Mouse (Mus musculus): ENCODE data around the gene Tsc22d2.

Gene Tsc22d2

GRCm38 (mm10) chr3:58414234-58414938, at the start of gene Tsc22d2:
Gene Tsc22d2 (plus strand): TSS chr3:58414715.
- DNase-seq = peak; percentile 93

DNA sequence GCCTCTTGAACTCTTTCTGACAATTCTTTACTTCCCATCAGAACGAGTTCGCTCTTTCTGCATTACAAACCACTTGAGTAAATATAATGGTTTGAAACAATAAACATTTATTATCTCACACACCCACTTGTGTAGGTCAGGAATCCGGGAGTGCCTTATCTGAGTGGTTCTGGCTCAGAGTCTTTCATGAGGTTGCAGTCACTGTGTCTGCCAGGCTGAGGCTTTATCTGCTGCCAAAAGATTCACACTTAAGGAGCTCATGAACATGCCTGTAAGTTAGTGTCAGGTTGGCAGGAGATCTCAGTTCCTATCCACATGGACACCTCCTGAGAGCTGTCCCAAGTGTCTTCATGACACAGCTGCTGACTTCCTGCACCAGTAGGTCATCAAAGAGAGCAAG, 47.8 kb upstream of the Tsc22d2 start:
- DNase-seq = no peak

GRCm38 (mm10) chr3:58370811-58371210, 43.7 kb upstream of the Tsc22d2 start:
- DNase-seq = no peak

GRCm38 (mm10) chr3:58372066-58372904, 42.2 kb upstream of the Tsc22d2 start:
- peak; percentile 64 for DNase-seq

- no peak for DNase-seq
Observed at GRCm38 (mm10) chr3:58372905-58373208, 41.7 kb upstream of the Tsc22d2 start.

DNA sequence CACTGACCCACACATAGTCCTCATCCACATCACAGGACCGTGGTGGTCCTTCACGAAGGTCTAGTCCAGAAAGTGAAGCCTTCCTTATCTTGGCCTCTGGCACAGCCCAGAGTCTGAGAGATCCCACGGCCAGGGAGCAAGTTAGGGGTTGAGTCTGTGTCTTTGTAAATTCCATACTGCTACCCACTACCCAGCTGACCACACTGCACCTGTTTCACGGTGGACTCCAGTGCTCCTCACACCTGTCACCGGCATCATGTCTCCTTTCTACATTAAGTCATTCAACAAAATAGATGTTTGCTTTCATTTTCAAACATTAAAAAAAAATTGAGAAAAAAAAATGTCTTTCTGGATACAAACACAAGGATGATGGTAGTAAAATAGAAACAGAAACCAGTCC, 40.2 kb upstream of the Tsc22d2 start:
- DNase-seq = no peak

DNA sequence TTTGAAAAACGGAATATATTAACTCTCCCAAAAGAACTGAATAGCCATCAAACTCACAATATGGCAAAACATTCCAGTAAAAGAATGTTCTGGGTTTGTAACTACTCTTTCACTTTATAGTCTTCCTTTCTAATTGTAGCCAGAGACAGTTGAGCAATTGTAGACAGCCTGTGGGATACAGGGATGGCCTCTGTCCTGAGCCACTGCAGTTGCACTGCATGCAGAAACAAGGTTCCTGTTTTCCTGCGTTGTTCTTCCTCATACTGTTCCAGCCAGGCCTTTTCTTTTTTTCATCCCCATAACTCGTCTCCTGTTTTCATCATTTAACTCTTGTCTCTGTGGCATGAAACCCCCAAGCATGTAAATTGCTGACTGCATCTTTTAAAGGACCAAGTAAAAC, 37.8 kb upstream of the Tsc22d2 start:
- no peak for DNase-seq

DNA sequence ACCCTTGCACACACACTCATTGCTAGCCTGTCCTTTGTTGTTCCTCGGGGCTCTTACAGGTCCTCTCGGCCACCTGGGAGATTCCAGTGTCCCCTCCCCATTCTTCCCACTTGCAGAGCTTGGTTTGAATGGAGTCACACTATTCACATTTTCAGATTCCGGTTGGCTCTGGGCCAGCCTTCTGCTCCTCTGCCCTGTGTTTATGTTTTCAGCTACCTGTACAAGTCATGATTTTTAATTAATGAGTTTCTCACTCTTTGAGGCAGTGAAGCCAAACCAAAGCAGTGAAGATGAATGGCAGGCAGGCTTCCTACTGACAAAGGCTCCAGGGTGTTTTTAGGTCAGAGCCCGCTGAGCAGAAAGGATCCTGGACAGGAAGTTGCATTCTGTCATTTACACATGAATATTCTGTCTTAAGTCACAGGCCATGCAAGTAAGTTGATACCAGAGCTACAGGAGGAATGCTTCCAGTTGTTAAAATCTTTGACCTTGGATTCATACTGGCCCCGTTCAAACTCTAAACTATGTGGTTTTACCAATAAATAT, 36.9 kb upstream of the Tsc22d2 start:
- DNase-seq = no peak

- no peak for DNase-seq
Observed at GRCm38 (mm10) chr3:58382676-58383075, 31.8 kb upstream of the Tsc22d2 start.

DNA sequence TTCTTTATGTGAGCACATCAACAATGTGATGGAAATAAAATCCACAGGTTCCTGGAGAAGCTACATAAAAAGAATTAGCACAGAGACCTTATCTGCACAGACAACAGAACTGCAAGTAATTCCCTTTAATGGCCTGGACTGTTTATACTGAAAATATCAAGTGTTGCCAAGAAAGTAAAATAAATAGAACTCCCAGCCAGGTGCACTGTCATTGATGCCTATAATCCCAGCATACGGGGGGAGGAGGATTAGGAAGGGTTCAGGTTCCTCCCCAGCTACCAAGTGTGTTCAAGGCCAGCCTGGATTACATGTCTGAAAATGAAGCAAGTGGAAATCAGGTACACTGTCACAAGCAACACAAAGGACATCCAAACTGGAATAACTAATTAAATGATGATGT, 29.5 kb upstream of the Tsc22d2 start:
- DNase-seq = no peak

GRCm38 (mm10) chr3:58388731-58389130, 25.8 kb upstream of the Tsc22d2 start:
- no peak for DNase-seq

GRCm38 (mm10) chr3:58398541-58398940, 16.0 kb upstream of the Tsc22d2 start:
- DNase-seq = no peak

- no peak for DNase-seq
Observed at GRCm38 (mm10) chr3:58399931-58400330, 14.6 kb upstream of the Tsc22d2 start.

GRCm38 (mm10) chr3:58411669-58412068, 2.8 kb upstream of the Tsc22d2 start:
- no peak for DNase-seq

- no peak for DNase-seq
Observed at GRCm38 (mm10) chr3:58413671-58414070, 844 bp upstream of the Tsc22d2 start.

- peak; percentile 66 for DNase-seq
Observed at GRCm38 (mm10) chr3:58414986-58415883, 720 bp downstream of the Tsc22d2 start.

GRCm38 (mm10) chr3:58415884-58416725, 1.6 kb downstream of the Tsc22d2 start:
- DNase-seq = peak; percentile 75

GRCm38 (mm10) chr3:58416726-58417437, 2.4 kb downstream of the Tsc22d2 start:
- peak; percentile 43 for DNase-seq

GRCm38 (mm10) chr3:58418724-58419705, 4.5 kb downstream of the Tsc22d2 start:
- DNase-seq = no peak

GRCm38 (mm10) chr3:58428861-58429260, 14.3 kb downstream of the Tsc22d2 start:
- DNase-seq = no peak
